Mouse (Mus musculus): ENCODE measurements around the gene Itprid2.
"Not testable (repeated sequence)": the region's sequence is repeated elsewhere in the genome, so short reads cannot be mapped to it uniquely, and the experiment has no call there.

Itprid2 gene

GRCm38 (mm10) chr2:79634528-79635400 is at the start of gene Itprid2:
Gene Itprid2, plus strand, starts transcription at chr2:79635352.
- CTCF ChIA-PET: interaction anchor here (0.6 kb wide), 1 partner anchor 16 kb away, joined by 3 read pairs; no protein-coding TSS in a partner anchor

DNA sequence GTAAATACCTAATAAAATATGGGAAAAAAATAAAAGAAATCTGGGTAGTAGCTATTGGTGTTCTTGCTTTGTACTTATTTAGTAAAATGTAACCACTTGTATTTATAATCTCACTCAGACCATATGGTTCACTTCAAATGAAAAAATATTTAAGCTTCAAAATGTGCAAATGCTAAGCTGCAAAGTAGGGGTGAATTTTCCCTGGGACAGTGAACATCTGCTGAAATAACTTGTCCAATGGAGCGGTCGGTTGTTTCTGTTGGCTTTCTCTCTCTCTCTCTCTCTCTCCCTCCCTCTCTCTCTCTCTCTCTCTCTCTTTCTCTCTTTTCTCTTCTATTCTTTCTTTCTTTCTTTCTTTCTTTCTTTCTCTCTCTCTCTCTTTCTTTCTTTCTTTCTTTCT is 39.0 kb upstream of the Itprid2 start:
- CTCF ChIA-PET: no interaction called here

DNA sequence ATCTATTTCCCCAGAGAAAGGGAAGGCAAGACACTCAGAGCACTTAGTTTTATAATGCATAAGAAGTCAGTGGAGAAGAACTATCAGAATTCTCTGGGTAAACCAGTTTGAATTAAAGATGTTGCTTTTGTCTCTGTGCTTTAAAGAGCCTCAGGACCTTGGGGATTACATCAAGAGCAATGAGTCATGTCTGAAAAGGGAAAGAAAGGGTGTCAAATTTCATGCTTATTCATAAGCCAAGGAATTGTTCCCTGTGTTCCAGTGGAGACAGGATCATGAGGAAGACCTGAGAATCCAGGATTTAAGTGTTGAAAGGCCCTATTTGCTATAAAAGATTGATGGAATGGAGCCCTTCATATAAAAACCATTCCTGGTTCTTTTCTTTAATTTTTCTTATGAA is 38.1 kb upstream of the Itprid2 start:
- CTCF ChIA-PET: interaction anchor here (0.7 kb wide), 1 partner anchor 13 kb away, joined by 4 read pairs; no protein-coding TSS in a partner anchor

DNA sequence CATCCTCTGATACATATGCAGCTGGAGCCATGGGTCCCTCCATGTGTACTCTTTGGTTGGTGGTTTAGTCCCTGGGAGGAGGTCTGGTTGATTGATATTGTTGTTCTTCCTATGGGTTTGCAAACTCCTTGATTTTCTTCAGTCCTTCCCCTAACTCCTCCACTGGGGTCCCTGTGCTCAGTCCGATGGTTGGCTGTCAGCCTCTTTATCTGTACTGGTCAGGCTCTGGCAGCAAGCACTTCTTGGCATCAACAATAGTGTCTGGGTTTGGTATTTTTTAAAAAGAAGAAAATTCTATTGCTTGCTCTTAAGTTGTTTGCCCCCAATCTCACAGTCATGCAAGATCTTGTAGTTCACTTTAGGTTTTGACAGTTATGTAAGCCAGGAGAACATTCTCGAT is 34.0 kb upstream of the Itprid2 start:
- CTCF ChIA-PET: not testable (repeated sequence)

- CTCF ChIA-PET: no interaction called here
These were observed 33.4 kb upstream of the Itprid2 start for GRCm38 (mm10) chr2:79601691-79602116.

DNA sequence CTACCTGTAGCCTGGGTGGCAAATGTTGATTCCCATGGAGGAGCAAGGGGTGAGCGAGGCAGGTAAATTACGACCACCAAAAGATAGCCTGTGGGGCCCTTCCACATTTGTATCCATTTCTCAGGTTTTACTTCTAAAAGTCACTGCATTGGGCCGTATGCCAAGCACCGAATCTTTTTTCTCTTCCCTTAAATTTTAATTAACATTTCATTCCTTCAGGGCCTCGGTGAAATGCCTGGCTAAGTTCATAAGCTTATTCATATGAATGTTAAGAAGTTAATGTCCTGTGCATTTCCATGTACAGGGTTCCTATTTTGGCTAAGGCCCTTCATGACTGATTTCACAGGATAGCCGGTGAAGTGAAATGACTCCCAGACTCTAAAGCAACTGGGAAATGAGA is 32.8 kb upstream of the Itprid2 start:
- CTCF ChIA-PET: no interaction called here

GRCm38 (mm10) chr2:79603363-79603762 is 31.8 kb upstream of the Itprid2 start:
- CTCF ChIA-PET: no interaction called here

DNA sequence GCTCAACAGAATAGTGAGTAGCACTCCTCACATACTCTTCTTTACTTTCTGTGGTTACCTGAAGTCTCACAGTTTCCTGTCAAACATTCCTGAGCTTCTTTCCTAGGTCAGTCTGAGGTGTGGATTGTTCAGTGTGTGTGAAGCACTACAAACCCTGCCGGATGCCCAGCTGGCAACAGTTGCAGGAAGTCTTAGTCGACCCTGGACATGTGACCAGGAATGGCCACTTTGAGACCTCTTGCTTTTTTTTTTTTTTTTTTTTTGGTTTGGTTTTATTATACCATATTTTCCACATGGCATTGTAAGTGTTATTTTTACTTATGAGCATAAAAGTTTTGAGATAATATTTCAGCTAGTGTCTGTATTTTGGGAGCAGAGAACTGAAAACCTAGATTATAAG is 29.1 kb upstream of the Itprid2 start:
- CTCF ChIA-PET: no interaction called here

- CTCF ChIA-PET: no interaction called here
These were observed 28.0 kb upstream of the Itprid2 start for GRCm38 (mm10) chr2:79607181-79607580.

- CTCF ChIA-PET: no interaction called here
These were observed 26.7 kb upstream of the Itprid2 start for GRCm38 (mm10) chr2:79608301-79609074.

DNA sequence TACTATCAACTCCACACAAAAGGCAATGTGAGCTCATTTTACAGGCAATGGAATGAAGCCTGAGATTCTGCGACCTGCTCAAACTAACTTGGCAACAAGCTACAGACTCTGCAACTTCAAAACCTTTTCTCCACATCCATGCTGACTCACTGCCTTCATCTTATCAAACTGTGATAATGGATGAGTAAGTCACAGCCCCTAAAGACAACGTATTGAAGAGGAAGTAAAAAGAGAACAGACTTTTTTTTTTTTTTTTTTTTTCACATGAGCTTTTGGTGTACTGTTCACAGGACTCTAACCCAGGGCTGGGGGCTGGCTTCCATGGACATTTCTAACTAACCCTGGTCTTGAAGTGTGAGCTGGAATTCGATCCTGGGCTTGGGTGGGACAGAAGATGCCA is 24.3 kb upstream of the Itprid2 start:
- CTCF ChIA-PET: interaction anchor here (0.6 to 0.7 kb wide), 2 partner anchors 14 to 55 kb away, joined by 4 to 10 read pairs; no protein-coding TSS in a partner anchor

DNA sequence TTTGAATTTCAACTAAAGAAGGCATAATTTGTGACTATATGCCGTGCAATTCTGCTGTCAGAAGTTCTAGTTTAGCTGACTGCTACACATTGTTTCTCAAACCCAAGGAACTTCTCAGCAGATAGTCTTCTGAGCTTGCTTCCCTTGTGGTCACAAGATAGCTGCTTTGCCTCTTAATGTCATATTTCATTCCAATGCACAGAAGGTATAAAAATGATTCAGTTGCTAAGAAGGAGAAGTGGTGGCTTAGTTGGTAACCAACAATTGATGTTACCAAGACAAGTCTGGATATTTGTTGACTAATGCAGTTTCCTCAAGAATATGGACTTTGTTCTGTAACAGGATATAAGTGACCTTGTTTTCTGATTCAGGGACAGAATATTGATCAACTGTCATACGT is 17.0 kb upstream of the Itprid2 start:
- CTCF ChIA-PET: interaction anchor here (0.6 kb wide), 1 partner anchor 16 kb away, joined by 3 read pairs; no protein-coding TSS in a partner anchor

GRCm38 (mm10) chr2:79618614-79619568 is 16.3 kb upstream of the Itprid2 start:
- CTCF ChIA-PET: interaction anchor here (0.6 kb wide), 1 partner anchor 16 kb away, joined by 3 read pairs; no protein-coding TSS in a partner anchor

DNA sequence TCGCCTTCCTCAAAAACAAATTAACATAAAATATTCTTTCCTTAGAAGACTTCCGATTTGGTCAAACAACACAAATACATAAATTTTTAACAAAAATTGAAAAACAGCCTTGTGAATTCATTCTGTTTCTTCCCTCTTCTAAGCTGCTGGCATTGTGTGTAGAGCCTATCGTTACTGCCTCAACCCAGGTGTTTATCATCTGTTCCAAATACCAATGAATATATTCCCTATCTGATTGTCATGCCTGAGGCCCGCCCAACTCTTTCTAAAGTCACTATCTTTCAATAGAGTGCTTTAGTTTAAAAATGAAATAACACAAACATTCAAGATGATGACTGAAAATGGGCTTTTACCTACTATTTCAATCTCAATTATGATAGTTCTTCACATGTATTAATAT is 11.9 kb upstream of the Itprid2 start:
- CTCF ChIA-PET: no interaction called here

DNA sequence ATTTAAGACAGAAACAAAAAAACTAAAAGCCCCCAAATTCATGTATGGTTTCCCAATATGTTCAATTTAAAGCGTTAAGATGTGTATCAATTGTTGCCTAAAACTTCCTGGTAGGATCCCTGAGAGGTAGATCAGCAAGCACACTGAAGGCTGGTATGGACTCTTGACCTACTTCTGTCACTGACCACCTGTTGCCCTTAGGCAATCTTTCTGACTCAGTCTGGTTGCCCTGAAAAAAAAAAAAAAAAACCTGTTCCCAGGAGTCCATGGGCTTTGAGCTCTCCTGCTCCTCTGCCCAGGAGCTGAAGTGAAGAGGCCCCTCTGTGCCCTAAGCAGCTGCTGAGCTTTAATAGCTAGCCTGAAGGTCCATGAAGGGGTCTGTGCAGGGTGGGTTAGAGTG is 7.5 kb upstream of the Itprid2 start:
- CTCF ChIA-PET: interaction anchor here (0.6 kb wide), 2 partner anchors 66 to 253 kb away, joined by 3 read pairs; no protein-coding TSS in a partner anchor

- CTCF ChIA-PET: no interaction called here
These were observed 4.9 kb upstream of the Itprid2 start for GRCm38 (mm10) chr2:79630231-79630630.

- CTCF ChIA-PET: interaction anchor here (0.6 kb wide), 1 partner anchor 745 kb away, joined by 4 read pairs; no protein-coding TSS in a partner anchor
These were observed 507 bp downstream of the Itprid2 start for GRCm38 (mm10) chr2:79635426-79636291.

GRCm38 (mm10) chr2:79638924-79639323 is 3.8 kb downstream of the Itprid2 start:
- CTCF ChIA-PET: interaction anchor here (0.7 kb wide), 1 partner anchor 1096 kb away, joined by 3 read pairs; no protein-coding TSS in a partner anchor

DNA sequence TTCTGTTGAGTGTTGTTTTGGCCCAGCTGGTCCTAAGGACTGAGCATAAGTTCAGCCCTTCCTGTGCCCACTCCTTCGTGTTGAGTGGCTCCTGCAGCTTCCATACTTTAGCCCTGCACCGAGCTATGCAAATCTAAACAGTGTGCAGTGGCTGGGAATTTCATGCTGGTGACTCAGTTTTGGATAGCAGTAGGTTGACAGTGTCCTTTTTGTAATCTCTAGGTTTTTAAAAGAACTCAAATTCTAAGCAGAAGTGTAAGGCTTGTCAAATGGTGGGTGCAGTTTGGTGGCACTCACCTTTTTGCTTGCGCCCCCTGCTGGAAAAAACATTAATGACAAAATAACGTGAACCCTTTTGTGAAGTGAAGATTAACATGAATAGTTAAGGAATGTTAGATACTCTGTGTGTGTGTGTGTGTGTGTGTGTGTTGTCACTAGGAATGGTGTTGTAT is 11.1 kb downstream of the Itprid2 start:
- CTCF ChIA-PET: interaction anchor here (0.6 kb wide), 1 partner anchor 301 kb away, joined by 4 read pairs; no protein-coding TSS in a partner anchor

- CTCF ChIA-PET: no interaction called here
These were observed 11.9 kb downstream of the Itprid2 start for GRCm38 (mm10) chr2:79647094-79647493.

All from spleen, embryonic (tissue).